Mouse (Mus musculus): ENCODE measurements around the gene Pgd. TPM values are rescaled to one million over a fixed set of nuclear protein-coding genes. Genes with fewer than 3 reads are reported as not detected.

Gene Pgd
- polyA plus RNA-seq, 1 experiment from 2014 or later: 42.6 TPM

GRCm38 (mm10) chr4:149149611-149150010 lies 17.0 kb downstream of the Pgd start:
- no peak overlapping the region for H3K27ac ChIP-seq (ENCODE audit: low read depth, low read length)
- no peak overlapping the region for H3K4me2 ChIP-seq (ENCODE audit: low read depth, low read length)
- no peak for ATAC-seq (ENCODE audit: low read depth)
- H3K4me1 ChIP-seq (ENCODE audit: control insufficient read depth, insufficient read depth, low read length): no peaks in the 10 kb centered on the region
- H3K9me3 ChIP-seq (ENCODE audit: control insufficient read depth, low read length): no peaks in the 10 kb centered on the region
- no peak overlapping the region for H3K9ac ChIP-seq (replicated peaks; ENCODE audit: low read depth, low read length)
- peaks cover 43% of the 10 kb centered on the region for H3K36me3 ChIP-seq (ENCODE audit: control insufficient read depth, insufficient read depth, low read length)
- H3K27me3 ChIP-seq (ENCODE audit: control insufficient read depth, insufficient read depth, low read length): no peaks in the 10 kb centered on the region
- WGBS: 77% methylated on average over 7 of the region's 7 CpGs
- H3K4me3 ChIP-seq (ENCODE audit: low read depth, low read length): no peak overlapping the region

- Histone ChIP-seq H3K4me3 (ENCODE audit: low read depth, low read length) (no peak overlapping the region), H3K9ac (replicated peaks; ENCODE audit: low read depth, low read length) (no peak overlapping the region), H3K36me3 (ENCODE audit: control insufficient read depth, insufficient read depth, low read length) (peaks cover 39% of the 10 kb centered on the region), H3K4me1 (ENCODE audit: control insufficient read depth, insufficient read depth, low read length) (no peaks in the 10 kb centered on the region), H3K27me3 (ENCODE audit: control insufficient read depth, insufficient read depth, low read length) (no peaks in the 10 kb centered on the region), H3K9me3 (ENCODE audit: control insufficient read depth, low read length) (no peaks in the 10 kb centered on the region), H3K27ac (ENCODE audit: low read depth, low read length) (no peak overlapping the region), H3K4me2 (ENCODE audit: low read depth, low read length) (no peak overlapping the region)
- ATAC-seq (ENCODE audit: low read depth): no peak
- 81% methylated on average over 9 of the region's 9 CpGs for WGBS
Observed at GRCm38 (mm10) chr4:149149196-149149595, 17.4 kb downstream of the Pgd start.

GRCm38 (mm10) chr4:149148084-149148483 lies 18.5 kb downstream of the Pgd start:
- Histone ChIP-seq H3K4me3 (ENCODE audit: low read depth, low read length) (no peak overlapping the region), H3K27ac (ENCODE audit: low read depth, low read length) (no peak overlapping the region), H3K9ac (replicated peaks; ENCODE audit: low read depth, low read length) (no peak overlapping the region), H3K4me1 (ENCODE audit: control insufficient read depth, insufficient read depth, low read length) (no peaks in the 10 kb centered on the region), H3K36me3 (ENCODE audit: control insufficient read depth, insufficient read depth, low read length) (peaks cover 27% of the 10 kb centered on the region), H3K4me2 (ENCODE audit: low read depth, low read length) (no peak overlapping the region), H3K9me3 (ENCODE audit: control insufficient read depth, low read length) (no peaks in the 10 kb centered on the region), H3K27me3 (ENCODE audit: control insufficient read depth, insufficient read depth, low read length) (no peaks in the 10 kb centered on the region)
- WGBS: 80% methylated on average over 4 of the region's 4 CpGs
- ATAC-seq (ENCODE audit: low read depth): no peak

GRCm38 (mm10) chr4:149147528-149147927 lies 19.0 kb downstream of the Pgd start:
- H3K27ac ChIP-seq (ENCODE audit: low read depth, low read length): no peak overlapping the region
- peaks cover 24% of the 10 kb centered on the region for H3K36me3 ChIP-seq (ENCODE audit: control insufficient read depth, insufficient read depth, low read length)
- 88% methylated on average over 7 of the region's 7 CpGs for WGBS
- no peak overlapping the region for H3K9ac ChIP-seq (replicated peaks; ENCODE audit: low read depth, low read length)
- H3K9me3 ChIP-seq (ENCODE audit: control insufficient read depth, low read length): no peaks in the 10 kb centered on the region
- H3K27me3 ChIP-seq (ENCODE audit: control insufficient read depth, insufficient read depth, low read length): no peaks in the 10 kb centered on the region
- no peak overlapping the region for H3K4me3 ChIP-seq (ENCODE audit: low read depth, low read length)
- no peak for ATAC-seq (ENCODE audit: low read depth)
- H3K4me2 ChIP-seq (ENCODE audit: low read depth, low read length): no peak overlapping the region
- H3K4me1 ChIP-seq (ENCODE audit: control insufficient read depth, insufficient read depth, low read length): no peaks in the 10 kb centered on the region

DNA sequence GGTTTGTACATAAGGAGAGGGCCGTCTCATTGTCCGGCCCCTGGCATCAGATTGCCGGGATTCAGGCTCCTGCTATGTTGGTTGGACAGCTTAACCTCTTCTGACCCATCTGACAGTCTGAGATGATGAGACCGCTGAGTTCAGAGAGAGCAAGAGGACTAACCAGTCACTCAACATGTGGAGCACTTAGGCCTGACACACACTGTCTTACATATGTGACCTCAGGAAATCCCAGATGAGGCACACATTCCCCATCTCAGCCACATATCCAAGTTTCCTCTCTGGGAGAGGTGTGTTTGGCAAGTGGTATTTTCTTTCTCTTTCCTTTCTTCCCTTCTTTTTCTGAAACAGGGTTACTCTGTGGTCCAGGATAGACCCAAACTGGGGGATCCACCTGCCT lies 21.4 kb downstream of the Pgd start:
- Histone ChIP-seq H3K27ac (ENCODE audit: low read depth, low read length) (no peak overlapping the region; the same call in 1 of the 2 replicates), H3K9ac (replicated peaks; ENCODE audit: low read depth, low read length) (no peak overlapping the region), H3K4me2 (ENCODE audit: low read depth, low read length) (no peak overlapping the region), H3K27me3 (ENCODE audit: control insufficient read depth, insufficient read depth, low read length) (no peaks in the 10 kb centered on the region), H3K36me3 (ENCODE audit: control insufficient read depth, insufficient read depth, low read length) (peaks cover 8% of the 10 kb centered on the region), H3K4me1 (ENCODE audit: control insufficient read depth, insufficient read depth, low read length) (no peaks in the 10 kb centered on the region), H3K4me3 (ENCODE audit: low read depth, low read length) (no peak overlapping the region), H3K9me3 (ENCODE audit: control insufficient read depth, low read length) (no peaks in the 10 kb centered on the region)
- 85% methylated on average over 4 of the region's 4 CpGs for WGBS
- ATAC-seq (ENCODE audit: low read depth): no peak

- Histone ChIP-seq H3K27ac (ENCODE audit: low read depth, low read length) (peak overlapping the region; percentile 12; the same call in 1 of the 2 replicates), H3K36me3 (ENCODE audit: control insufficient read depth, insufficient read depth, low read length) (peaks cover 3% of the 10 kb centered on the region; the same call in 1 of the 2 replicates), H3K4me1 (ENCODE audit: control insufficient read depth, insufficient read depth, low read length) (no peaks in the 10 kb centered on the region), H3K4me3 (ENCODE audit: low read depth, low read length) (no peak overlapping the region), H3K4me2 (ENCODE audit: low read depth, low read length) (no peak overlapping the region), H3K27me3 (ENCODE audit: control insufficient read depth, insufficient read depth, low read length) (no peaks in the 10 kb centered on the region), H3K9ac (replicated peaks; ENCODE audit: low read depth, low read length) (no peak overlapping the region), H3K9me3 (ENCODE audit: control insufficient read depth, low read length) (no peaks in the 10 kb centered on the region)
- peak; percentile 89 for ATAC-seq (ENCODE audit: low read depth)
- WGBS: 4% methylated on average over 3 of the region's 3 CpGs
Observed at GRCm38 (mm10) chr4:149144459-149144858, 22.1 kb downstream of the Pgd start.

- Histone ChIP-seq H3K27ac (ENCODE audit: low read depth, low read length) (no peak overlapping the region), H3K4me2 (ENCODE audit: low read depth, low read length) (no peak overlapping the region), H3K4me3 (ENCODE audit: low read depth, low read length) (no peak overlapping the region), H3K4me1 (ENCODE audit: control insufficient read depth, insufficient read depth, low read length) (no peaks in the 10 kb centered on the region), H3K27me3 (ENCODE audit: control insufficient read depth, insufficient read depth, low read length) (no peaks in the 10 kb centered on the region), H3K36me3 (ENCODE audit: control insufficient read depth, insufficient read depth, low read length) (no peaks in the 10 kb centered on the region), H3K9ac (replicated peaks; ENCODE audit: low read depth, low read length) (no peak overlapping the region), H3K9me3 (ENCODE audit: control insufficient read depth, low read length) (no peaks in the 10 kb centered on the region)
- no peak for ATAC-seq (ENCODE audit: low read depth)
- 30% methylated on average over 4 of the region's 4 CpGs for WGBS
Observed at GRCm38 (mm10) chr4:149143594-149143993, 23.0 kb downstream of the Pgd start.

- no peaks in the 10 kb centered on the region for H3K36me3 ChIP-seq (ENCODE audit: control insufficient read depth, insufficient read depth, low read length)
- no peak for ATAC-seq (ENCODE audit: low read depth)
- peaks cover 4% of the 10 kb centered on the region; the same call in 1 of the 2 replicates for H3K4me1 ChIP-seq (ENCODE audit: control insufficient read depth, insufficient read depth, low read length)
- no peaks in the 10 kb centered on the region for H3K9me3 ChIP-seq (ENCODE audit: control insufficient read depth, low read length)
- H3K4me3 ChIP-seq (ENCODE audit: low read depth, low read length): no peak overlapping the region
- no peaks in the 10 kb centered on the region for H3K27me3 ChIP-seq (ENCODE audit: control insufficient read depth, insufficient read depth, low read length)
- WGBS: 85% methylated on average over 8 of the region's 8 CpGs
- H3K9ac ChIP-seq (replicated peaks; ENCODE audit: low read depth, low read length): no peak overlapping the region
- H3K4me2 ChIP-seq (ENCODE audit: low read depth, low read length): no peak overlapping the region
- H3K27ac ChIP-seq (ENCODE audit: low read depth, low read length): no peak overlapping the region
Observed at GRCm38 (mm10) chr4:149138515-149138914, 28.1 kb downstream of the Pgd start.

- WGBS: 1% methylated on average over 65 of the region's 68 CpGs
- H3K4me1 ChIP-seq (ENCODE audit: control insufficient read depth, insufficient read depth, low read length): peaks cover 4% of the 10 kb centered on the region; the same call in 1 of the 2 replicates
- H3K27ac ChIP-seq (ENCODE audit: low read depth, low read length): peak within 1 kb of the TSS; percentile 44
- peak within 1 kb of the TSS; percentile 72 for H3K9ac ChIP-seq (replicated peaks; ENCODE audit: low read depth, low read length)
- no peaks in the 10 kb centered on the region for H3K9me3 ChIP-seq (ENCODE audit: control insufficient read depth, low read length)
- no peaks in the 10 kb centered on the region for H3K36me3 ChIP-seq (ENCODE audit: control insufficient read depth, insufficient read depth, low read length)
- ATAC-seq (ENCODE audit: low read depth): peak; percentile 92
- H3K4me3 ChIP-seq (ENCODE audit: low read depth, low read length): peak within 1 kb of the TSS; percentile 57
- H3K4me2 ChIP-seq (ENCODE audit: low read depth, low read length): peak within 1 kb of the TSS; percentile 61
- no peaks in the 10 kb centered on the region for H3K27me3 ChIP-seq (ENCODE audit: control insufficient read depth, insufficient read depth, low read length)
Observed at GRCm38 (mm10) chr4:149136982-149137770, 29.4 kb downstream of the Pgd start, which contains the start of gene Cenps. Cenps (minus strand) TSS chr4:149137629.

All from neural tube, embryonic 14.5 days (tissue).